Mouse (Mus musculus): ENCODE data around the gene Shd.

DNA sequence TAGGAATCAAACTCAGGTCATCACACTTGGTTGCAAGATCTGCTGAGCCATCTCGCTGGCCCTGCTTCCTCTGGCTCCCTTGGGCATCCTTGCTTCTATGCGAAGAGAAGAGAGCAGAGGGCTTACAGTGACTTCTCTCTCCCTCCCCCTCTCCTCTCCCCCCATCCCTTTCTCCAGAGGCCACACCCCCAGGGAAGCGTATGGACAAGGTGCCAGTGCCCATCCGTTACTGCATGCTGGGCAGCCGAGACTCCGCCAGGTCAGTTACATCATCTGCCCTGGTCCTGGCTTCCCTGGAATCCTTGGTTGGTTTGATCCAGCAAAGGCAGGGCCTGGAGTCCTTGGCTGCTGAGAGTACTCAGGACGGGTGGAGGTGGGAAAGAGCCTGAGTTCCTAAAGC is 41.2 kb downstream of the Shd start:
- TF ChIP-seq GATA1 (IDR thresholded peaks at IDR 0.05; ENCODE audit: borderline replicate concordance, low read length) (no peak), FLI1 (IDR thresholded peaks at IDR 0.05; ENCODE audit: low read length) (no peak)
